Mouse (Mus musculus) CH12.LX (cell line): ENCODE measurements around the gene C130050O18Rik. TPM values are rescaled to one million over a fixed set of nuclear protein-coding genes. Genes with fewer than 3 reads are reported as not detected.

Experiments
- DNase-seq: peaks from one replicate; pipeline ENCODE4 v3.0.0-alpha.2; 2013; ENCODE audit errors: extremely low read depth
- H3K27ac ChIP-seq: 2 replicates; pipeline ENCODE4 v1.5.1; 2012; ENCODE audit warnings: low read depth, mild to moderate bottlenecking, control low read depth, moderate library complexity; ENCODE audit not compliant: insufficient read depth
- H3K27me3 ChIP-seq: replicated peaks from 2 replicates; pipeline ENCODE3; 2012; ENCODE audit warnings: inconsistent platforms
- H3K36me3 ChIP-seq, 2 experiments: replicated peaks in 1 of 2; 2 replicates each; pipeline versions ENCODE3 to v1.6.1; 2012; ENCODE audit warnings: inconsistent platforms in 1 of 2, low read length in 1 of 2, mild to moderate bottlenecking in 1 of 2, mixed read lengths in 1 of 2, moderate library complexity in 1 of 2; ENCODE audit not compliant: control insufficient read depth in 1 of 2, insufficient read depth in 1 of 2
- H3K4me1 ChIP-seq, 2 experiments: 2 replicates each; pipeline ENCODE4 v1.6.1; 2012; ENCODE audit warnings: inconsistent platforms in 1 of 2, moderate library complexity in 1 of 2; ENCODE audit not compliant: insufficient read depth in 2 of 2, control insufficient read depth in 1 of 2
- H3K4me2 ChIP-seq: 2 replicates; pipeline ENCODE4 v1.6.1; 2012; ENCODE audit warnings: low read depth, mild to moderate bottlenecking, control low read depth; ENCODE audit not compliant: poor library complexity, insufficient read depth, severe bottlenecking
- H3K4me3 ChIP-seq, 3 experiments: fragments of 150-350 bp in 1 of 3; sonication (generic) in 1 of 3; replicated peaks in 1 of 3; 2 replicates each; pipeline versions ENCODE3 to v1.5.1; 2011 to 2012; ENCODE audit warnings: low read depth in 2 of 3, low read length in 2 of 3, mild to moderate bottlenecking in 2 of 3, moderate library complexity in 2 of 3, control low read depth in 1 of 3, improper control_type of control experiment in 1 of 3, inconsistent platforms in 1 of 3, mixed read lengths in 1 of 3; ENCODE audit not compliant: poor library complexity in 1 of 3
- H3K79me2 ChIP-seq: replicated peaks from 2 replicates; pipeline ENCODE4 v1.6.1; 2012; ENCODE audit warnings: mild to moderate bottlenecking, moderate library complexity; ENCODE audit not compliant: control insufficient read depth, poor library complexity, insufficient read depth, severe bottlenecking; ENCODE audit errors: extremely low read depth
- H3K9ac ChIP-seq: 2 replicates; pipeline ENCODE4 v1.6.1; 2012; ENCODE audit warnings: low read depth, mild to moderate bottlenecking, control low read depth, moderate library complexity; ENCODE audit not compliant: insufficient read depth
- H3K9me3 ChIP-seq: replicated peaks from 2 replicates; pipeline ENCODE3; 2012; ENCODE audit warnings: low read length, inconsistent platforms, mixed read lengths
- CTCF ChIP-seq, 2 experiments: IDR thresholded peaks in 1 of 2; conservative IDR thresholded peaks in 1 of 2; 2 replicates each; pipeline ENCODE4 v1.5.1; 2011 to 2012; ENCODE audit warnings: low read depth in 2 of 2, low read length in 2 of 2, improper control_type of control experiment in 1 of 2, inconsistent platforms in 1 of 2, mild to moderate bottlenecking in 1 of 2, moderate library complexity in 1 of 2
- E2F4 ChIP-seq: IDR thresholded peaks from 2 replicates; pipeline ENCODE4 v1.6.1; 2011; ENCODE audit warnings: low read depth, low read length, improper control_type of control experiment; ENCODE audit not compliant: insufficient replicate concordance
- ELF1 ChIP-seq: IDR thresholded peaks from 2 replicates; pipeline ENCODE4 v1.6.1; 2014; ENCODE audit warnings: low read depth, mild to moderate bottlenecking, inconsistent platforms, low read length, improper control_type of control experiment
- EP300 ChIP-seq: IDR thresholded peaks from 2 replicates; pipeline ENCODE4 v1.6.1; 2011; ENCODE audit warnings: low read length, improper control_type of control experiment
- GABPA ChIP-seq: IDR thresholded peaks from 2 replicates; pipeline ENCODE4 v1.6.1; 2012; ENCODE audit warnings: low read depth, low read length, improper control_type of control experiment, inconsistent platforms; ENCODE audit not compliant: insufficient replicate concordance
- HCFC1 ChIP-seq: IDR thresholded peaks from 2 replicates; pipeline ENCODE4 v1.6.1; 2012; ENCODE audit warnings: low read depth, mild to moderate bottlenecking, inconsistent platforms, low read length, improper control_type of control experiment
- JUN ChIP-seq: IDR thresholded peaks from 2 replicates; pipeline ENCODE4 v1.6.1; 2011; ENCODE audit warnings: low read depth, mild to moderate bottlenecking, low read length, improper control_type of control experiment, moderate library complexity; ENCODE audit not compliant: insufficient read depth
- JUND ChIP-seq: conservative IDR thresholded peaks from 2 replicates; pipeline ENCODE4 v1.6.1; 2011; ENCODE audit warnings: low read depth, low read length, improper control_type of control experiment
- MAFK ChIP-seq: IDR thresholded peaks from 2 replicates; pipeline ENCODE4 v1.6.1; 2011; ENCODE audit warnings: low read length, improper control_type of control experiment; ENCODE audit not compliant: insufficient replicate concordance
- MAX ChIP-seq: IDR thresholded peaks from 2 replicates; pipeline ENCODE4 v1.6.1; 2011; ENCODE audit warnings: low read length, improper control_type of control experiment
- MEF2A ChIP-seq: IDR thresholded peaks from 2 replicates; pipeline ENCODE4 v1.6.1; 2014; ENCODE audit warnings: low read depth, mild to moderate bottlenecking, inconsistent platforms, low read length, improper control_type of control experiment, borderline replicate concordance
- MXI1 ChIP-seq: IDR thresholded peaks from 2 replicates; pipeline ENCODE4 v1.6.1; 2011; ENCODE audit warnings: mild to moderate bottlenecking, low read depth, low read length, improper control_type of control experiment
- POLR2A ChIP-seq: IDR thresholded peaks from 2 replicates; pipeline ENCODE4 v1.6.1; 2011; ENCODE audit warnings: low read depth, mild to moderate bottlenecking, improper control_type of control experiment, low read length
- POLR2AphosphoS2 ChIP-seq: IDR thresholded peaks from 2 replicates; pipeline ENCODE4 v1.6.1; 2011; ENCODE audit warnings: low read depth, low read length, improper control_type of control experiment
- TBP ChIP-seq: conservative IDR thresholded peaks from 2 replicates; pipeline ENCODE4 v1.6.1; 2011; ENCODE audit warnings: low read depth, low read length, improper control_type of control experiment
- TCF12 ChIP-seq: IDR thresholded peaks from 2 replicates; pipeline ENCODE4 v1.6.1; 2014; ENCODE audit warnings: low read depth, mild to moderate bottlenecking, inconsistent platforms, low read length, improper control_type of control experiment
- UBTF ChIP-seq: IDR thresholded peaks from 2 replicates; pipeline ENCODE4 v1.6.1; 2012; ENCODE audit warnings: low read depth, mild to moderate bottlenecking, inconsistent platforms, low read length, improper control_type of control experiment, moderate library complexity
- ZNF384 ChIP-seq: IDR thresholded peaks from 2 replicates; pipeline ENCODE4 v1.6.1; 2012; ENCODE audit warnings: low read depth, low read length, improper control_type of control experiment, inconsistent platforms
- dilution Hi-C: fragments of 300-500 bp; cut with MboI; formaldehyde crosslinking; loops from 2 replicates; pipeline ENCODE4 v1.14.3; 2020; ENCODE audit warnings: low sequenced_read_pairs; ENCODE audit not compliant: extremely low pct_unique_long_range_greater_than_20kb, extremely low pct_ligation_motif_present
- in situ Hi-C: fragments of 300-500 bp; cut with MboI; formaldehyde crosslinking; loops from 3 replicates; pipeline ENCODE4 v1.14.3; 2019; ENCODE audit warnings: low sequenced_read_pairs, low pct_ligation_motif_present, low pct_unique_long_range_greater_than_20kb, mixed read lengths
- polyA plus RNA-seq: library from polyadenylated mRNA; unstranded; fragments of >175 nt; gene quantifications from 2 replicates; pipeline ENCODE4 v1.2.1, GENCODE M21; 2012; ENCODE audit warnings: low read depth; ENCODE audit not compliant: insufficient read length
- total RNA-seq, 2 experiments: library from RNA; depleted of rRNA; stranded (reverse); fragments of 300-350 nt in 1 of 2; fragments of >200 nt in 1 of 2; gene quantifications; 2 replicates each; pipeline ENCODE4 v1.2.3; 2012 to 2014

The C130050O18Rik gene
- total and polyA plus RNA-seq, 3 experiments: 0.54 TPM; not detected in 2

GRCm38 (mm10) chr5:139416942-139417341, 11.9 kb downstream of the C130050O18Rik start:
- no peak overlapping the region for H3K4me2 ChIP-seq
- no peak overlapping the region for H3K9ac ChIP-seq
- H3K4me1 ChIP-seq: peaks cover 0 to 13% of the 10 kb centered on the region in 2 experiments; a peak in 2 of 4 replicates
- no peaks in the 10 kb centered on the region for H3K27me3 ChIP-seq
- no peaks in the 10 kb centered on the region for H3K9me3 ChIP-seq
- dilution Hi-C loops (no loop called here), in situ Hi-C loops (no loop called here)
- H3K27ac ChIP-seq: no peak overlapping the region
- TF ChIP-seq CTCF (conservative IDR thresholded peaks at IDR 0.05 in 1 of 2, IDR thresholded peaks at IDR 0.05 in 1 of 2; ENCODE audit: low read depth in 2 of 2, low read length in 2 of 2) (peak; percentile 13 to 33; a peak in 2 of 4 replicates), TBP (no peak)
- no peaks in the 10 kb centered on the region for H3K79me2 ChIP-seq
- peaks cover 3 to 84% of the 10 kb centered on the region in 2 experiments for H3K36me3 ChIP-seq
- DNase-seq: no peak
- H3K4me3 ChIP-seq: no peak overlapping the region

GRCm38 (mm10) chr5:139417480-139417879, 12.4 kb downstream of the C130050O18Rik start:
- Histone ChIP-seq H3K36me3 (peaks cover 3 to 84% of the 10 kb centered on the region in 2 experiments), H3K79me2 (no peaks in the 10 kb centered on the region), H3K9me3 (no peaks in the 10 kb centered on the region), H3K4me1 (peaks cover 0 to 11% of the 10 kb centered on the region in 2 experiments; a peak in 2 of 4 replicates), H3K9ac (no peak overlapping the region), H3K27me3 (no peaks in the 10 kb centered on the region), H3K4me3 (no peak overlapping the region), H3K27ac (no peak overlapping the region), H3K4me2 (no peak overlapping the region)
- dilution Hi-C loops (no loop called here), in situ Hi-C loops (no loop called here)
- TF ChIP-seq MXI1 (no peak), POLR2AphosphoS2 (no peak), HCFC1 (no peak), JUN (no peak), ZNF384 (no peak), MAFK (no peak)
- DNase-seq: no peak

GRCm38 (mm10) chr5:139418110-139418509, 13.0 kb downstream of the C130050O18Rik start:
- dilution Hi-C loops: no loop called here
- Histone ChIP-seq H3K79me2 (no peaks in the 10 kb centered on the region), H3K4me2 (no peak overlapping the region), H3K4me3 (no peak overlapping the region), H3K9me3 (no peaks in the 10 kb centered on the region), H3K27ac (no peak overlapping the region), H3K4me1 (peaks cover 0 to 11% of the 10 kb centered on the region in 2 experiments; a peak in 2 of 4 replicates), H3K36me3 (peaks cover 3 to 83% of the 10 kb centered on the region in 2 experiments), H3K9ac (no peak overlapping the region), H3K27me3 (no peaks in the 10 kb centered on the region)
- no peak for DNase-seq
- in situ Hi-C loops: no loop called here
- no peak for TF ChIP-seq GABPA
- TF ChIP-seq UBTF: no peak
- TF ChIP-seq EP300: no peak
- TF ChIP-seq E2F4: no peak
- no peak for TF ChIP-seq MXI1
- TF ChIP-seq JUN: no peak
- TF ChIP-seq MAX: no peak
- TF ChIP-seq ELF1: no peak
- TF ChIP-seq CTCF (conservative IDR thresholded peaks at IDR 0.05 in 1 of 2, IDR thresholded peaks at IDR 0.05 in 1 of 2; ENCODE audit: low read depth in 2 of 2, low read length in 2 of 2): no peak
- no peak for TF ChIP-seq MEF2A
- no peak for TF ChIP-seq POLR2A
- TF ChIP-seq TCF12: no peak
- no peak for TF ChIP-seq JUND
